Mouse (Mus musculus) forebrain, postnatal 0 days (tissue): ENCODE measurements around the gene Dync1i2. TPM values are rescaled to one million over a fixed set of nuclear protein-coding genes. Genes with fewer than 3 reads are reported as not detected.

Experiments
- ATAC-seq: fragments of 200-750 bp; cut with Nextera tagmentation; 2 replicates; pipeline ENCODE4 v1.8.0; 2017; ENCODE audit warnings: mild to moderate bottlenecking, moderate library complexity
- DNase-seq: peaks from one replicate; pipeline ENCODE4 v3.0.0-alpha.2; 2015
- H3K27ac ChIP-seq: fragments of 300-500 bp; sonication (generic); 2 replicates; pipeline ENCODE4 v1.5.1; 2014; ENCODE audit warnings: low read depth, mild to moderate bottlenecking, antibody characterized with exemption, low read length, moderate library complexity, mixed read lengths
- H3K27me3 ChIP-seq: fragments of 300-500 bp; sonication (generic); 2 replicates; pipeline ENCODE4 v1.6.1; 2014; ENCODE audit warnings: mild to moderate bottlenecking, low read length, mixed read lengths; ENCODE audit not compliant: insufficient read depth
- H3K36me3 ChIP-seq: fragments of 300-500 bp; sonication (generic); 2 replicates; pipeline ENCODE4 v1.6.1; 2014; ENCODE audit warnings: mild to moderate bottlenecking, moderate library complexity; ENCODE audit not compliant: insufficient read depth
- H3K4me1 ChIP-seq: fragments of 300-500 bp; sonication (generic); 2 replicates; pipeline ENCODE4 v1.6.1; 2014; ENCODE audit warnings: antibody characterized with exemption; ENCODE audit not compliant: insufficient read depth
- H3K4me2 ChIP-seq: fragments of 300-500 bp; sonication (generic); 2 replicates; pipeline ENCODE4 v1.6.1; 2014; ENCODE audit warnings: low read depth, mild to moderate bottlenecking, moderate library complexity
- H3K4me3 ChIP-seq: fragments of 300-500 bp; sonication (generic); 2 replicates; pipeline ENCODE4 v1.5.1; 2014; ENCODE audit warnings: low read depth, low read length, mixed read lengths
- H3K9ac ChIP-seq: fragments of 300-500 bp; sonication (generic); 2 replicates; pipeline ENCODE4 v1.6.1; 2014; ENCODE audit warnings: mild to moderate bottlenecking
- H3K9me3 ChIP-seq: fragments of 300-500 bp; sonication (generic); 2 replicates; pipeline ENCODE4 v1.6.1; 2016; ENCODE audit warnings: low read length
- CTCF ChIP-seq: sonication (generic); IDR thresholded peaks from 2 replicates; pipeline ENCODE4 v1.5.1; 2016; ENCODE audit warnings: antibody characterized with exemption, control low read depth, low read depth
- WGBS: fragments of 180-500 bp; shearing (Covaris S2); extraction: QIAGEN DNeasy Blood & Tissue Kit; methylation state at CpG from one replicate; pipeline ENCODE4 v1.1.7; 2014; 5-methylcytosine and 5-hydroxymethylcytosine counted together
- polyA plus RNA-seq: library from polyadenylated mRNA; unstranded; fragments of >200 nt; fragmentation: Nextera tagmentation; extraction: Ambion mirVana; gene quantifications from 2 replicates; pipeline ENCODE4 v1.2.1, GENCODE M21; 2015
- total RNA-seq: library from RNA; depleted of rRNA; stranded (reverse); fragments of >200 nt; gene quantifications from 2 replicates; pipeline ENCODE4 v1.2.3, GENCODE M21; 2014

Dync1i2 gene
- total and polyA plus RNA-seq, 2 experiments from 2014 or later = 197 to 241 TPM

GRCm38 (mm10) chr2:71246096-71246495 lies 34.6 kb downstream of the Dync1i2 start:
- Histone ChIP-seq H3K9me3 (no peaks in the 10 kb centered on the region), H3K36me3 (peaks cover 29% of the 10 kb centered on the region), H3K4me1 (peaks cover 16% of the 10 kb centered on the region; the same call in 1 of the 2 replicates), H3K9ac (no peak overlapping the region), H3K27ac (no peak overlapping the region), H3K4me3 (no peak overlapping the region), H3K4me2 (no peak overlapping the region), H3K27me3 (no peaks in the 10 kb centered on the region)
- ATAC-seq = no peak
- TF ChIP-seq CTCF = no peak
- no peak for DNase-seq
- WGBS = 62% methylated on average over 5 of the region's 5 CpGs

GRCm38 (mm10) chr2:71248071-71248470 lies 36.6 kb downstream of the Dync1i2 start:
- no peak for ATAC-seq
- 76% methylated on average over 3 of the region's 3 CpGs for WGBS
- H3K4me1 ChIP-seq = peaks cover 16% of the 10 kb centered on the region; the same call in 1 of the 2 replicates

GRCm38 (mm10) chr2:71250841-71251240 lies 39.3 kb downstream of the Dync1i2 start:
- H3K4me1 ChIP-seq = no peaks in the 10 kb centered on the region
- H3K36me3 ChIP-seq = peaks cover 48% of the 10 kb centered on the region
- ATAC-seq = peak; percentile 42; the same call in 1 of the 2 replicates
- peak; percentile 77 for TF ChIP-seq CTCF
- H3K4me2 ChIP-seq = no peak overlapping the region
- H3K27me3 ChIP-seq = no peaks in the 10 kb centered on the region
- 69% methylated on average over 5 of the region's 5 CpGs for WGBS
- H3K27ac ChIP-seq = no peak overlapping the region
- peak; percentile 52 for DNase-seq
- H3K9me3 ChIP-seq = no peaks in the 10 kb centered on the region
- no peak overlapping the region for H3K9ac ChIP-seq
- no peak overlapping the region for H3K4me3 ChIP-seq

More at GRCm38 (mm10) chr2:71248071-71248470, 36.6 kb downstream of the Dync1i2 start:
- H3K9me3 ChIP-seq = no peaks in the 10 kb centered on the region
- H3K4me3 ChIP-seq = no peak overlapping the region
- no peak overlapping the region for H3K9ac ChIP-seq
- no peak for TF ChIP-seq CTCF
- H3K27me3 ChIP-seq = no peaks in the 10 kb centered on the region
- no peak overlapping the region for H3K27ac ChIP-seq
- H3K36me3 ChIP-seq = peaks cover 35% of the 10 kb centered on the region
- DNase-seq = no peak
- no peak overlapping the region for H3K4me2 ChIP-seq

DNA sequence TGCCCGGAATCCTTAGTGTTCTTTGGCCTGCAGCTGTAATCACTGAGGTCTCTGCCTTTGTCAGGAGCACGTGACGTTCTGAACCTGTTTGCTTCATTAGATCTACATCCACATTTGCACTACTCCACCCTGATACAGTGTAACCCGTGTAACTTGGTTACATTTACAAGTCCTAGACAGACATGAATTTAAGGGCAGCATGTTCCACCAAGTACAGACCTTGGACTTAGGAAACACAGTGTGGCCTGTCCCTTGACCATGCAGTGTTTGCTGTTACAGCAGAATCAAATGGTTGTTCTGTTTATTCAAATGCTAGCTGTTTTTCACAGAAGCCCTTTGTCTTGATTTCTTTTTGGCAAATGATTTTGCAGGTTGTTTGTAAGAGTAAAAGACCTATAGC lies 43.3 kb downstream of the Dync1i2 start:
- Histone ChIP-seq H3K27ac (no peak overlapping the region), H3K4me2 (no peak overlapping the region), H3K27me3 (no peaks in the 10 kb centered on the region), H3K36me3 (peaks cover 65% of the 10 kb centered on the region), H3K9ac (no peak overlapping the region), H3K4me3 (no peak overlapping the region), H3K9me3 (no peaks in the 10 kb centered on the region), H3K4me1 (no peaks in the 10 kb centered on the region)
- no peak for TF ChIP-seq CTCF
- DNase-seq (no peak), ATAC-seq (no peak)
- 59% methylated on average over 4 of the region's 4 CpGs for WGBS

- ATAC-seq (no peak), DNase-seq (no peak)
- no peak overlapping the region for H3K27ac ChIP-seq
- no peak overlapping the region for H3K9ac ChIP-seq
- H3K4me2 ChIP-seq = no peak overlapping the region
- 71% methylated on average over 7 of the region's 7 CpGs for WGBS
- H3K27me3 ChIP-seq = no peaks in the 10 kb centered on the region
- no peak for TF ChIP-seq CTCF
- H3K9me3 ChIP-seq = no peaks in the 10 kb centered on the region
- peaks cover 60% of the 10 kb centered on the region for H3K36me3 ChIP-seq
- H3K4me3 ChIP-seq = no peak overlapping the region
- no peaks in the 10 kb centered on the region for H3K4me1 ChIP-seq
These were observed 45.1 kb downstream of the Dync1i2 start for GRCm38 (mm10) chr2:71256581-71256980.

- H3K4me3 ChIP-seq = no peak overlapping the region
- no peak for DNase-seq
- H3K4me1 ChIP-seq = no peaks in the 10 kb centered on the region
- 88% methylated on average over 20 of the region's 20 CpGs for WGBS
- H3K9me3 ChIP-seq = no peaks in the 10 kb centered on the region
- TF ChIP-seq CTCF = no peak
- no peak overlapping the region for H3K27ac ChIP-seq
- no peak for ATAC-seq
- no peak overlapping the region for H3K4me2 ChIP-seq
- no peaks in the 10 kb centered on the region for H3K27me3 ChIP-seq
- peaks cover 32% of the 10 kb centered on the region for H3K36me3 ChIP-seq
- no peak overlapping the region for H3K9ac ChIP-seq
These were observed 53.1 kb downstream of the Dync1i2 start for GRCm38 (mm10) chr2:71264585-71264984.

- Histone ChIP-seq H3K9ac (no peak overlapping the region), H3K4me1 (no peaks in the 10 kb centered on the region), H3K9me3 (no peaks in the 10 kb centered on the region), H3K4me2 (no peak overlapping the region), H3K4me3 (no peak overlapping the region), H3K27ac (no peak overlapping the region), H3K27me3 (no peaks in the 10 kb centered on the region), H3K36me3 (peaks cover 15% of the 10 kb centered on the region)
- TF ChIP-seq CTCF = no peak
- 97% methylated on average over 8 of the region's 8 CpGs for WGBS
- DNase-seq (no peak), ATAC-seq (no peak)
These were observed 57.2 kb downstream of the Dync1i2 start for GRCm38 (mm10) chr2:71268691-71269090.
